Mouse (Mus musculus) intestine, embryonic 14.5 days (tissue): Measurements from ENCODE around the gene Casz1. TPM values are rescaled to one million over a fixed set of nuclear protein-coding genes. Genes with fewer than 3 reads are reported as not detected.
A peak's percentile ranks its signal among the peaks of the same experiment; 100 is the strongest.

Experiments used
- ATAC-seq: fragments of 200-750 bp; cut with Nextera tagmentation; replicated peaks from 2 replicates; pipeline ENCODE4 v1.8.0; 2017; ENCODE audit warnings: low read depth, moderate number of reproducible peaks, moderate TSS enrichment, moderate library complexity; ENCODE audit not compliant: low FRiP score, low TSS enrichment
- DNase-seq: peaks from one replicate; pipeline ENCODE4 v3.0.0-alpha.2; 2018; ENCODE audit warnings: low spot score
- H3K27ac ChIP-seq: fragments of 300-500 bp; sonication (generic); 2 replicates; pipeline ENCODE4 v1.5.1; 2014; ENCODE audit warnings: low read depth, mild to moderate bottlenecking, control low read depth
- H3K27me3 ChIP-seq: fragments of 300-500 bp; sonication (generic); replicated peaks from 2 replicates; pipeline ENCODE4 v1.6.1; 2014; ENCODE audit warnings: low read length, control low read depth; ENCODE audit not compliant: control insufficient read depth, insufficient read depth
- H3K36me3 ChIP-seq: fragments of 300-500 bp; sonication (generic); 2 replicates; pipeline ENCODE4 v1.6.1; 2014; ENCODE audit warnings: low read length, control low read depth; ENCODE audit not compliant: control insufficient read depth, insufficient read depth
- H3K4me1 ChIP-seq: fragments of 300-500 bp; sonication (generic); replicated peaks from 2 replicates; pipeline ENCODE4 v1.6.1; 2014; ENCODE audit warnings: low read length, control low read depth, mixed read lengths; ENCODE audit not compliant: control insufficient read depth, insufficient read depth
- H3K4me2 ChIP-seq: fragments of 300-500 bp; sonication (generic); 2 replicates; pipeline ENCODE4 v1.6.1; 2014; ENCODE audit warnings: low read length
- H3K4me3 ChIP-seq: fragments of 300-500 bp; sonication (generic); 2 replicates; pipeline ENCODE4 v1.5.1; 2014; ENCODE audit warnings: low read depth, low read length, control low read depth, mixed read lengths
- H3K9ac ChIP-seq: fragments of 300-500 bp; sonication (generic); 2 replicates; pipeline ENCODE4 v1.6.1; 2014; ENCODE audit warnings: mild to moderate bottlenecking, low read length
- H3K9me3 ChIP-seq: fragments of 300-500 bp; sonication (generic); 2 replicates; pipeline ENCODE4 v1.6.1; 2016; ENCODE audit warnings: low read length, control low read depth; ENCODE audit not compliant: control insufficient read depth
- WGBS: fragments of 180-500 bp; shearing (Covaris S2); extraction: QIAGEN DNeasy Blood & Tissue Kit; methylation state at CpG from one replicate; pipeline ENCODE4 v1.1.7; 2014; 5-methylcytosine and 5-hydroxymethylcytosine counted together
- polyA plus RNA-seq: library from polyadenylated mRNA; unstranded; fragments of >200 nt; fragmentation: Nextera tagmentation; extraction: Ambion mirVana; gene quantifications from 2 replicates; pipeline ENCODE4 v1.2.1, GENCODE M21; 2014

Casz1 gene
- polyA plus RNA-seq, 1 experiment from 2014 or later, result 7.8 TPM

- H3K9me3 ChIP-seq, result no peaks in the 10 kb centered on the region
- 0 out of 2 replicates have a peak, but pooled peaks cover 5% of the 10 kb centered on the region for H3K36me3 ChIP-seq
- WGBS, result 51% methylated on average over 5 of the region's 5 CpGs
- ATAC-seq, result no peak
- H3K9ac ChIP-seq, result no peak overlapping the region
- H3K4me3 ChIP-seq, result no peak overlapping the region
- no peak overlapping the region for H3K4me2 ChIP-seq
- no peaks in the 10 kb centered on the region for H3K27me3 ChIP-seq
- H3K27ac ChIP-seq, result no peak overlapping the region
- peaks cover 19% of the 10 kb centered on the region for H3K4me1 ChIP-seq
- no peak for DNase-seq
Measured at GRCm38 (mm10) chr4:148968859-148969258, 164.6 kb downstream of the Casz1 start.

GRCm38 (mm10) chr4:148969610-148970009 lies 165.4 kb downstream of the Casz1 start:
- ATAC-seq (no peak), DNase-seq (no peak)

DNA sequence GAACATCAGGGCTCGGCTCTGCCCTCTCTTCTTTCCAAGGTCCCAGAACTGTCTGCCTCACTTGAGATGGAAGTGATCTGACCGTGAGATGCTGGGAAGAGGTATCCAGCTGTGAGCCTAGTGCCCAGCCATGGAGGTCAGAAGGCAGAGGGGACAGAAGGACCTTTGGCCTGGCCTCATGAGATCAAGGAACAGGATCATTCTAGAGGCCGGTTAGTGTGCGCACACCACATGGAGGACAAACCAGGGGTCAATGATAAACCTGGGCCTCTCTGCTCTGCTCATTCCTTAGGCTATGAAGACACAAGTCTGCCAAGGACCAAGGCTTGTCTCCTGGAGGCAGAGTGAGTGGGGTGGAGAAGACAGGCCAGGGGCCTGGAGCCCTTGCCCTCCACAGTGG lies 166.5 kb downstream of the Casz1 start:
- Histone ChIP-seq H3K4me1 (peaks cover 19% of the 10 kb centered on the region), H3K9ac (no peak overlapping the region), H3K4me2 (no peak overlapping the region), H3K36me3 (0 out of 2 replicates have a peak, but pooled peaks cover 5% of the 10 kb centered on the region), H3K27ac (no peak overlapping the region), H3K4me3 (no peak overlapping the region), H3K27me3 (no peaks in the 10 kb centered on the region), H3K9me3 (no peaks in the 10 kb centered on the region)
- 86% methylated on average over 4 of the region's 4 CpGs for WGBS
- DNase-seq (peak; percentile 43), ATAC-seq (no peak)

More at GRCm38 (mm10) chr4:148969610-148970009, 165.4 kb downstream of the Casz1 start:
- H3K27ac ChIP-seq, result no peak overlapping the region
- no peak overlapping the region for H3K4me2 ChIP-seq
- H3K4me1 ChIP-seq, result peaks cover 19% of the 10 kb centered on the region
- no peaks in the 10 kb centered on the region for H3K9me3 ChIP-seq
- H3K9ac ChIP-seq, result no peak overlapping the region
- H3K27me3 ChIP-seq, result no peaks in the 10 kb centered on the region
- no peak overlapping the region for H3K4me3 ChIP-seq
- WGBS, result 65% methylated on average over 5 of the region's 5 CpGs
- 0 out of 2 replicates have a peak, but pooled peaks cover 5% of the 10 kb centered on the region for H3K36me3 ChIP-seq

- Histone ChIP-seq H3K27ac (no peak overlapping the region), H3K36me3 (no peaks in the 10 kb centered on the region), H3K4me1 (peaks cover 19% of the 10 kb centered on the region), H3K4me2 (no peak overlapping the region), H3K9me3 (no peaks in the 10 kb centered on the region), H3K4me3 (no peak overlapping the region), H3K9ac (no peak overlapping the region), H3K27me3 (no peaks in the 10 kb centered on the region)
- ATAC-seq, result peak; percentile 50
- WGBS, result 65% methylated on average over 3 of the region's 3 CpGs
- peak; percentile 51 for DNase-seq
Measured at GRCm38 (mm10) chr4:148971613-148972242, 167.5 kb downstream of the Casz1 start.

DNA sequence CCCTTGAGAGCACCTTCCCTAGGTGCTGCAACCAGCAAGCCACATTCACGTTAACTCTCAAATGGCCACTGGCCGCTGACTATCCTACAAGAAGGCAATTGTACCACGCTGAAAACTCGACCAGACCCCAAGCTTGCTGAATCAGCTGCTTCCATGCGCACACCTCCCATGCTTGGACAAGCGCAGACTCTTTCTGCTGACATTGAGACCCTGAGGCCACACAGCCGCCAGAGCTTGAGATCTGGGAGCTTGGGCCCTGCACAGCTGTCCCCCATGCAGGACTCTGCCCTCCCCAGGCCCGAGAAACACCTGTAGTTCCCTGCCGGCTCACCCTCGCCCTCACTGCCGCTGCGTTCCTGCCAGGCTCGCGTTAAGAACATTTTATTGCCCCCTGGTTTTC lies 168.5 kb downstream of the Casz1 start:
- Histone ChIP-seq H3K27me3 (no peaks in the 10 kb centered on the region), H3K4me1 (peaks cover 14% of the 10 kb centered on the region)

DNA sequence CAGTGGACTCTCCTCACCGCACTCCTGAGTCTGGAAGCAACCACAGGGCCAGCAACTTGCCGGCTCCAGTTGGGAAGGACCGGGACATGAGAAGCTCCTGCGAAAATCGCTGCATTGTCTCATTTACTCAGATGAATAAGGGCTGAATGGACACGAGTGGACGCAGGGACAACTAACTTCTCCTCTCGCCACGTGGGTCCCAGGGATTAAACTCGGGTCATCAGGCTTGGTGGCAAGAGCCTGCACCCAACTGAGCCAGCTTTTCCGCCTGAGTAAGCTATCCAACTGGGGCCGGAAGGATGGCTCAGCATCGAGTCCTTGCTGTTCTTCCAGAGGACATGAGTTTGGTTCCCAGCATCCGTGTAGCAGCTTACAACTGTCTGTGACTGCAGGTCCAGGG lies 169.2 kb downstream of the Casz1 start:
- H3K9ac ChIP-seq, result no peak overlapping the region
- peaks cover 15% of the 10 kb centered on the region for H3K4me1 ChIP-seq
- H3K9me3 ChIP-seq, result no peaks in the 10 kb centered on the region
- WGBS, result 82% methylated on average over 14 of the region's 14 CpGs
- H3K4me2 ChIP-seq, result no peak overlapping the region
- no peaks in the 10 kb centered on the region for H3K27me3 ChIP-seq
- no peak overlapping the region for H3K4me3 ChIP-seq
- ATAC-seq, result no peak
- DNase-seq, result peak; percentile 49
- H3K27ac ChIP-seq, result no peak overlapping the region
- no peaks in the 10 kb centered on the region for H3K36me3 ChIP-seq

More for the DNA sequence above, 168.5 kb downstream of the Casz1 start:
- WGBS, result 80% methylated on average over 14 of the region's 14 CpGs
- Histone ChIP-seq H3K9ac (no peak overlapping the region), H3K9me3 (no peaks in the 10 kb centered on the region), H3K27ac (no peak overlapping the region), H3K4me3 (no peak overlapping the region), H3K36me3 (no peaks in the 10 kb centered on the region), H3K4me2 (no peak overlapping the region)
- DNase-seq (peak; percentile 52), ATAC-seq (no peak)

DNA sequence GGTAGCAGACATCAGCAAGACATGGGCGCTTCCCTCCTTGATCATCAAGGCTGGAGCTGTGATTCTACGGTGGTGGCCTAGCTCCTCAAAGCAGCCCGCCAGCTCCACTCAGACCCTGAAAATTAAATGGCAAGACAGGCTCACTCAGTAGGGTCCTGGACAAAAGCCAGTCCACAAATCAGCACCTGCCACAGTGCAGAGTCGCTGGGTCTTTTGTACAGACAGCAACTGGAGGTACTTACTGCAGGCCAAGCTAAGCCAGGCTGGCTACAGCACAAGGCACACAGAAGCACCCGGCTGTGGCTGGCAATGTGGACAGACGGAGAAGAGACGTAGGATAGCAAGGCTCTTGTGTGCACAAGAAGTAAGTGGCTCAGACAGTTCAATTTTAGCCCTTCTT lies 170.6 kb downstream of the Casz1 start:
- H3K4me1 ChIP-seq, result peaks cover 21% of the 10 kb centered on the region
- 77% methylated on average over 7 of the region's 7 CpGs for WGBS

DNA sequence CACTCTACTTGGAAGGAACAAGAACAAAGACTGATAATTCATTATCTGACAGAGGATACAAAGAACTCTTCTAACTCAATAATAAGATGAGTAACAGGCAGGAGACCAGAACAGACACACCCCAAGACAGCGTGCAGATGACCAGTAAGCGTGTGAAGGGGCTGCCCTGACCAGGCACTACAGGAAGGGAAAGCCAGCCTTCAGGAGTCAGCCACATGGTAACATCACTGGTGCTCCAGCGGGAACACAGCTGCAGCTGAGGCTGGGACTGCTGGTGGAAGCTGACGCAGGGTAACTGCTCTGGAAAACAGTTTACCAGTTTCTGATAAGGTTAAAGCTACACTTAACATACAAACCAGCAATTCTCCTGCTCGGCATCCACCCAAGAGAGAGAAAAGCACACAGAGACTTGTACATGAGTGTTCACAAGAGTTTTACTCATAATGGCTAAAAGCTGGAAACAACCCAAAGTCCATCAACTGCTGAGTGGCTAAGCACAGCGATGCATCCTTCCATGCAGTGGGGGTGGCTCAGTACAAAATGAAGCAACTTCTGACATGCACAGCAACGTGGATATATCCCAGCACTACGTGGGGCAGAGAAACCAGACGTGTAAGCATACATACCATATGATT lies 174.1 kb downstream of the Casz1 start:
- Histone ChIP-seq H3K9ac (no peak overlapping the region), H3K36me3 (peaks cover 7% of the 10 kb centered on the region), H3K27ac (no peak overlapping the region; the same call in 1 of the 2 replicates), H3K4me3 (no peak overlapping the region), H3K27me3 (no peaks in the 10 kb centered on the region), H3K9me3 (no peaks in the 10 kb centered on the region), H3K4me2 (no peak overlapping the region), H3K4me1 (peaks cover 8% of the 10 kb centered on the region)
- 45% methylated on average over 9 of the region's 9 CpGs for WGBS
- ATAC-seq, result no peak
- no peak for DNase-seq

More for the DNA sequence above, 170.6 kb downstream of the Casz1 start:
- H3K4me2 ChIP-seq, result no peak overlapping the region
- no peak overlapping the region for H3K4me3 ChIP-seq
- H3K9ac ChIP-seq, result no peak overlapping the region
- DNase-seq, result no peak
- H3K27ac ChIP-seq, result no peak overlapping the region
- H3K36me3 ChIP-seq, result no peaks in the 10 kb centered on the region
- no peaks in the 10 kb centered on the region for H3K27me3 ChIP-seq
- ATAC-seq, result no peak
- no peaks in the 10 kb centered on the region for H3K9me3 ChIP-seq

- no peak overlapping the region for H3K4me2 ChIP-seq
- no peaks in the 10 kb centered on the region for H3K27me3 ChIP-seq
- H3K4me3 ChIP-seq, result no peak overlapping the region
- H3K4me1 ChIP-seq, result peaks cover 8% of the 10 kb centered on the region
- H3K9ac ChIP-seq, result no peak overlapping the region
- 84% methylated on average over 11 of the region's 11 CpGs for WGBS
- no peaks in the 10 kb centered on the region for H3K9me3 ChIP-seq
- no peak for ATAC-seq
- H3K27ac ChIP-seq, result no peak overlapping the region
- no peak for DNase-seq
- H3K36me3 ChIP-seq, result peaks cover 13% of the 10 kb centered on the region
Measured at GRCm38 (mm10) chr4:148978926-148979325, 174.7 kb downstream of the Casz1 start.
